In the genomic region with DNA sequence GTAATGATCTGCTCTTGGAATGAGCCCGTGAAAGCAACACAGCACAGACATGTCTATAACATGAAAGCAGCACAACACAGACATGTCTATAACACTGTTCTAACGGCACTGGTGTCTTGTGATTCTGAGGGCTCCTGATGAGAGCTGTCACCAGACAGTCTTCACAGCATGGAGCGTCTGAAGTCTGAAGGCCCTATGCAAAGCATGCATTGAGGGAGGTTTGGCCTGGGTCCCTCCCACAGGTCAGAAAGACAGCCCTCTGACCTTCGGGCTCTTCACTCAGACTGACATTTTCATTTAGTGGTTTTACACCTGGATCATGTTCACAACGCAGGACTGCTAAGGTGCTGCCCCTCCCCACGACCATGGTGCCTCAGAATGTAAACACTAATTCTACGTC, we compare ENCODE assay signal across 23 mouse cellular contexts.
"Had no signal": no experiment of that assay in that cellular context is flagged by ENCODE, and none has a peak within 500 bp of the region (broad histone marks: within the 10 kb centered on the region; RNA-seq: fewer than 3 reads in every experiment).

No protein-coding gene starts in this region.

- H3K4me1 ChIP-seq: limb, embryonic 10.5 days; limb, embryonic 13.5 days; midbrain, embryonic 10.5 days; midbrain, embryonic 15.5 days; neural tube, embryonic 12.5 days; neural tube, embryonic 15.5 days had no signal

- H3K4me3 ChIP-seq: layer of hippocampus, adult 2 months; limb, embryonic 10.5 days; limb, embryonic 13.5 days; midbrain, embryonic 10.5 days; midbrain, embryonic 15.5 days; neural tube, embryonic 12.5 days; neural tube, embryonic 15.5 days had no signal

- H3K27ac ChIP-seq: layer of hippocampus, adult 2 months; limb, embryonic 10.5 days; limb, embryonic 13.5 days; liver, embryonic 14.5 days; macrophage; midbrain, embryonic 10.5 days; midbrain, embryonic 15.5 days; neural tube, embryonic 12.5 days; neural tube, embryonic 15.5 days; stomach, postnatal 0 days had no signal

- H3K27me3 ChIP-seq: limb, embryonic 13.5 days; midbrain, embryonic 15.5 days; neural tube, embryonic 12.5 days; neural tube, embryonic 15.5 days had no signal

- DNase-seq: kidney, adult 8-10 months; kidney, postnatal 25 days; layer of hippocampus, adult 9-11 months; liver; liver, postnatal 0 days; lung, embryonic 14.5 days; right cerebral cortex, adult 18-20 months; right cerebral cortex, postnatal 14 days; right cerebral cortex, postnatal 4 days; thymus, adult 2 months; thymus, postnatal 14 days; thymus, postnatal 4 days had no signal

- H3K9ac ChIP-seq: limb, embryonic 13.5 days; liver, embryonic 14.5 days; liver, postnatal 0 days; lung, embryonic 14.5 days; midbrain, embryonic 15.5 days; neural tube, embryonic 12.5 days; neural tube, embryonic 15.5 days had no signal

- H3K9me3 ChIP-seq: limb, embryonic 10.5 days; limb, embryonic 13.5 days; midbrain, embryonic 10.5 days; midbrain, embryonic 15.5 days; neural tube, embryonic 12.5 days; neural tube, embryonic 15.5 days had no signal

- ATAC-seq: liver, postnatal 0 days; lung, postnatal 0 days; midbrain, embryonic 15.5 days had no signal
